Mouse (Mus musculus) neural tube, embryonic 14.5 days (tissue): ENCODE data around the gene Tfdp1. TPM values are rescaled to one million over a fixed set of nuclear protein-coding genes. Genes with fewer than 3 reads are reported as not detected.

Experiments
- ATAC-seq: fragments of 200-750 bp; cut with Nextera tagmentation; 2 replicates; pipeline ENCODE4 v1.8.0; 2017; ENCODE audit warnings: low read depth, mild to moderate bottlenecking, moderate TSS enrichment, moderate library complexity
- H3K27ac ChIP-seq: fragments of 300-500 bp; sonication (generic); 2 replicates; pipeline ENCODE4 v1.5.1; 2014; ENCODE audit warnings: low read depth, mild to moderate bottlenecking, control low read depth, low read length, moderate library complexity, mixed read lengths
- H3K27me3 ChIP-seq: fragments of 300-500 bp; sonication (generic); 2 replicates; pipeline ENCODE4 v1.6.1; 2014; ENCODE audit warnings: low read length; ENCODE audit not compliant: control insufficient read depth, insufficient read depth
- H3K36me3 ChIP-seq: fragments of 300-500 bp; sonication (generic); 2 replicates; pipeline ENCODE4 v1.6.1; 2014; ENCODE audit warnings: low read length, mixed read lengths; ENCODE audit not compliant: control insufficient read depth, insufficient read depth
- H3K4me1 ChIP-seq: fragments of 300-500 bp; sonication (generic); 2 replicates; pipeline ENCODE4 v1.6.1; 2014; ENCODE audit warnings: low read length; ENCODE audit not compliant: control insufficient read depth, insufficient read depth
- H3K4me2 ChIP-seq: fragments of 300-500 bp; sonication (generic); 2 replicates; pipeline ENCODE4 v1.6.1; 2014; ENCODE audit warnings: mild to moderate bottlenecking, low read depth, low read length, control low read depth
- H3K4me3 ChIP-seq: fragments of 300-500 bp; sonication (generic); 2 replicates; pipeline ENCODE4 v1.5.1; 2014; ENCODE audit warnings: low read depth, low read length, control low read depth, mixed read lengths
- H3K9ac ChIP-seq: fragments of 300-500 bp; sonication (generic); replicated peaks from 2 replicates; pipeline ENCODE4 v1.6.1; 2014; ENCODE audit warnings: low read depth, mild to moderate bottlenecking, control low read depth, low read length, mixed read lengths
- H3K9me3 ChIP-seq: fragments of 300-500 bp; sonication (generic); 2 replicates; pipeline ENCODE4 v1.6.1; 2016; ENCODE audit warnings: low read length; ENCODE audit not compliant: control insufficient read depth
- WGBS: fragments of 180-500 bp; shearing (Covaris S2); extraction: QIAGEN DNeasy Blood & Tissue Kit; methylation state at CpG from one replicate; pipeline ENCODE4 v1.1.7; 2014; 5-methylcytosine and 5-hydroxymethylcytosine counted together
- polyA plus RNA-seq: library from polyadenylated mRNA; unstranded; fragments of >200 nt; fragmentation: Nextera tagmentation; extraction: Ambion mirVana; gene quantifications from 2 replicates; pipeline ENCODE4 v1.2.1, GENCODE M21; 2014

Gene Tfdp1
- polyA plus RNA-seq, result 93.0 and 103 TPM in 2 replicates

- peaks cover 3% of the 10 kb centered on the region; the same call in 1 of the 2 replicates for H3K36me3 ChIP-seq
- peaks cover 8% of the 10 kb centered on the region; the same call in 1 of the 2 replicates for H3K4me1 ChIP-seq
- H3K4me3 ChIP-seq, result peak within 1 kb of the TSS; percentile 81
- H3K9me3 ChIP-seq, result no peaks in the 10 kb centered on the region
- peak within 1 kb of the TSS; percentile 92 for H3K9ac ChIP-seq
- WGBS, result 1% methylated on average over 35 of the region's 72 CpGs
- ATAC-seq, result peak; percentile 94
- H3K4me2 ChIP-seq, result peak within 1 kb of the TSS; percentile 86
- 0 out of 2 replicates have a peak, but pooled peaks cover 3% of the 10 kb centered on the region for H3K27me3 ChIP-seq
- peak within 1 kb of the TSS; percentile 75 for H3K27ac ChIP-seq
These were observed at the start of gene Tfdp1 for GRCm38 (mm10) chr8:13338255-13338860. Gene Tfdp1 (plus strand): TSS chr8:13338751.

DNA sequence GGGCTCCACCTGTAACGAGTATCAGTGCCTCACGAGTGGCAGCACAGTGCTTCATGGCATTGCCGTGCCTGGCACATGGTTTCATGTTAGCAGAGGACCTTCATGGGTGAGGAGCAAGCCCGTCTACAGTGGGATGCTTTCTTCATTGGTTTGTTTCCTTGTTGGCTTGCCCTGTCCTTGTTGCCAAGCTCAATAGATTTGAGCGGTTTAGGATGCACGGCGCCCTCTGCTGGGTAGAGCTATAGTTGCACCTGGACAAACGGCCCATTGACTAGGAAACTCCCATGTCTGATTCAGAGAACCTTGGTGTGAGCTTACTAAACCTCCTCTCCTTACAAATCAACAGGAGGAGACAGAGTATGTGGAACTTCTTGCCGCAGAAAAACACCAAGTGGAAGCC, 46.2 kb upstream of the Tfdp1 start:
- Histone ChIP-seq H3K4me1 (peaks cover 3% of the 10 kb centered on the region), H3K9ac (no peak overlapping the region), H3K9me3 (no peaks in the 10 kb centered on the region), H3K27ac (no peak overlapping the region), H3K4me2 (no peak overlapping the region), H3K4me3 (no peak overlapping the region), H3K36me3 (peaks cover 34% of the 10 kb centered on the region), H3K27me3 (no peaks in the 10 kb centered on the region)
- 35% methylated on average over 9 of the region's 9 CpGs for WGBS
- no peak for ATAC-seq

- no peak for ATAC-seq
- Histone ChIP-seq H3K36me3 (peaks cover 36% of the 10 kb centered on the region), H3K9me3 (no peaks in the 10 kb centered on the region), H3K4me1 (peaks cover 1% of the 10 kb centered on the region), H3K4me2 (no peak overlapping the region), H3K4me3 (no peak overlapping the region), H3K27ac (no peak overlapping the region), H3K9ac (no peak overlapping the region), H3K27me3 (no peaks in the 10 kb centered on the region)
- WGBS, result 96% methylated on average over 9 of the region's 9 CpGs
These were observed 44.7 kb upstream of the Tfdp1 start for GRCm38 (mm10) chr8:13293677-13294470.

- WGBS, result 97% methylated on average over 8 of the region's 8 CpGs
- H3K27ac ChIP-seq, result no peak overlapping the region
- no peak for ATAC-seq
These were observed 39.0 kb upstream of the Tfdp1 start for GRCm38 (mm10) chr8:13299571-13299970.

GRCm38 (mm10) chr8:13301036-13301435, 37.5 kb upstream of the Tfdp1 start:
- Histone ChIP-seq H3K4me1 (no peaks in the 10 kb centered on the region), H3K36me3 (peaks cover 48% of the 10 kb centered on the region), H3K9ac (no peak overlapping the region), H3K27me3 (no peaks in the 10 kb centered on the region), H3K27ac (no peak overlapping the region), H3K4me3 (no peak overlapping the region), H3K4me2 (no peak overlapping the region), H3K9me3 (no peaks in the 10 kb centered on the region)
- 97% methylated on average over 7 of the region's 7 CpGs for WGBS
- no peak for ATAC-seq

More at GRCm38 (mm10) chr8:13299571-13299970, 39.0 kb upstream of the Tfdp1 start:
- no peak overlapping the region for H3K4me2 ChIP-seq
- H3K4me1 ChIP-seq, result no peaks in the 10 kb centered on the region
- H3K9ac ChIP-seq, result no peak overlapping the region
- H3K4me3 ChIP-seq, result no peak overlapping the region
- H3K27me3 ChIP-seq, result no peaks in the 10 kb centered on the region
- H3K36me3 ChIP-seq, result peaks cover 49% of the 10 kb centered on the region
- no peaks in the 10 kb centered on the region for H3K9me3 ChIP-seq

DNA sequence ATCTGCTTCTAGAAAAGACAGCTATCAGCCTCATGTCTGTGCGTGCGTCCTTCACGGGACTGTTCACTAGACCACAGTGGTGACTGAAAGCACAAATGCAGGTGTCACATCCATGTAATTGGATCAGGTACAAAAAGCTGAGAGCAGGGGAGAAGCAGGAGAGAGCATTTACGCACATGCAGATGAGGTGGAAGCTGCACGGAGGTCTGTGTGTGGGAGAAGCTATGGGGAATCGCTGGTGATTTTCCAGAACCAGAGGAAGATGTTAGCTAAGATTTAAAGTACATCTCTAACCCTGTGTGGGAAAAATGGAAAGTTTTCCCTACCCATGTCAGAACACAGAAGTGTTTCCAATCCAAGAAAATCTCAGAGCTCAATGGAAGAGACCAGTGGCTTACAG, 33.1 kb upstream of the Tfdp1 start:
- Histone ChIP-seq H3K4me1 (no peaks in the 10 kb centered on the region), H3K36me3 (peaks cover 30% of the 10 kb centered on the region), H3K27ac (no peak overlapping the region), H3K9ac (no peak overlapping the region), H3K4me3 (no peak overlapping the region), H3K27me3 (no peaks in the 10 kb centered on the region), H3K4me2 (no peak overlapping the region), H3K9me3 (no peaks in the 10 kb centered on the region)
- WGBS, result 92% methylated on average over 6 of the region's 6 CpGs
- ATAC-seq, result no peak

DNA sequence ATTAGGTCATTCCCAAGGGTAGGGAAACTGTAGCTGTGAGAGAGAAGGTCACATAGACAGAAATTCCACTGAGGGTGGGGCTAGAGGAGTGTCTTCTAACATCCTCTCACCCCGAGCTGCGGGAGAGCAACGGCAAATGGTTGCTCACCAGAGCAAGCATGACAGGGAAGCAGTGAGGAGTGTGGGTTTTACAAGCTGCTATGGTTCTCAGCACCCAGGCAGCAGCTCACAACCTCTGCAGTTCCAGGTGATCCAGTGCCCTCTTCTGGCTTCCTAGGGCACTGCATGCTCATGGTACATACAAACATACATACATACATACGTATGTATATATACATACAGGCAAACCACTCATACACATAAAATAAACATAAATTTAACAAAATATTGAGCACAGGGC, 32.7 kb upstream of the Tfdp1 start:
- no peaks in the 10 kb centered on the region for H3K9me3 ChIP-seq
- H3K4me2 ChIP-seq, result no peak overlapping the region
- H3K36me3 ChIP-seq, result peaks cover 35% of the 10 kb centered on the region
- no peaks in the 10 kb centered on the region for H3K4me1 ChIP-seq
- H3K9ac ChIP-seq, result no peak overlapping the region
- no peaks in the 10 kb centered on the region for H3K27me3 ChIP-seq
- no peak overlapping the region for H3K27ac ChIP-seq
- no peak for ATAC-seq
- 96% methylated on average over 4 of the region's 4 CpGs for WGBS
- H3K4me3 ChIP-seq, result no peak overlapping the region

- no peak overlapping the region for H3K9ac ChIP-seq
- peaks cover 39% of the 10 kb centered on the region for H3K36me3 ChIP-seq
- H3K4me3 ChIP-seq, result no peak overlapping the region
- WGBS, result 82% methylated on average over 7 of the region's 7 CpGs
- ATAC-seq, result no peak
- no peaks in the 10 kb centered on the region for H3K27me3 ChIP-seq
- H3K27ac ChIP-seq, result no peak overlapping the region
- no peaks in the 10 kb centered on the region for H3K4me1 ChIP-seq
- H3K4me2 ChIP-seq, result no peak overlapping the region
- no peaks in the 10 kb centered on the region for H3K9me3 ChIP-seq
These were observed 32.1 kb upstream of the Tfdp1 start for GRCm38 (mm10) chr8:13306309-13306909.

GRCm38 (mm10) chr8:13306916-13307315, 31.6 kb upstream of the Tfdp1 start:
- H3K4me1 ChIP-seq, result no peaks in the 10 kb centered on the region
- H3K27me3 ChIP-seq, result no peaks in the 10 kb centered on the region
- no peak for ATAC-seq
- no peak overlapping the region for H3K27ac ChIP-seq
- no peak overlapping the region for H3K4me3 ChIP-seq
- H3K9me3 ChIP-seq, result no peaks in the 10 kb centered on the region
- H3K4me2 ChIP-seq, result no peak overlapping the region
- 84% methylated on average over 9 of the region's 9 CpGs for WGBS
- no peak overlapping the region for H3K9ac ChIP-seq
- H3K36me3 ChIP-seq, result peaks cover 35% of the 10 kb centered on the region
